Mouse (Mus musculus) MN1 (cell line): ENCODE data around the gene Il1r1.
"Not testable (repeated sequence)": the region's sequence is repeated elsewhere in the genome, so short reads cannot be mapped to it uniquely, and the experiment has no call there.

Experiments used
- DNase-seq: peaks from one replicate; pipeline ENCODE4 v3.0.0-alpha.2; 2016; ENCODE audit warnings: low spot score

Il1r1 gene

GRCm38 (mm10) chr1:40271486-40272055 lies 46.7 kb downstream of the Il1r1 start:
- DNase-seq = no peak

DNA sequence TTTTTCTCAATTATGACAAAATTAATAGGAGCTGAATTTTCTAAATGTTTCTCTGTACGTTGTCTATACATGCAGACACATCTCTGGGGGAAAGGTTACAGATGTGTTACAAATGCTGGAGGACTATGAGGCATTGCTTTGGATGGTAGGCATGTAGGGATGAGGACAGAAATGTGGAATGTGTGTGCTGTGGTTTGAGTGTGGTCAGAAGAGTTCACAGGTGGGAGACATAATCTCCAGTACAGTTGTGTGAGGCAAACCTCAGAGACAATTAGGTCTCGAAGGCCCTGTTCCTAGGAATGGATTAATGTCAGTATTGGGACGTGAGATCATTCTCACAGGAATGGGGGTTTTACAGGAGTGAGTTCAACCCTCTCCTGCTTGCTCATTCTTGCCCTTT lies 47.3 kb downstream of the Il1r1 start:
- no peak for DNase-seq

DNA sequence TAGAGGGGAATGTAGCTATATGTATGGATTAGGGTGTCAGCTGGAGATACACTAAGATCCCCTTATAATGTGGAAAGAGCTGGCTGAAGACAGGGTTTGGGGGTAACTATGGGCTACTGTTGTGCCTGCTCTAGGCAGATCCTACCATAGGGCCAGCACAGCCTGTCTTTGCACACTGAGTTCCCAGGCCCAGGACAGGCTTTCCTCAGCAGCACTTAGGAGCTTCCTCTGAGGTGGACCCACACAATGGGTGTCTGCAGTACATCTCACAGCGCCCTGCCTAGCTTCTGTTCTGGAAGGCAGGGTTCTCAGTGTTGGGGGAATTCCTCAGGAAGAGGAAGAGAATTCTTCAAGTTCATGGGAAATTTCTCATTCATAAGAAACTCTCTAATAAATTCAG lies 48.6 kb downstream of the Il1r1 start:
- DNase-seq = no peak

- no peak for DNase-seq
Observed at GRCm38 (mm10) chr1:40275285-40276013, 50.6 kb downstream of the Il1r1 start.

DNA sequence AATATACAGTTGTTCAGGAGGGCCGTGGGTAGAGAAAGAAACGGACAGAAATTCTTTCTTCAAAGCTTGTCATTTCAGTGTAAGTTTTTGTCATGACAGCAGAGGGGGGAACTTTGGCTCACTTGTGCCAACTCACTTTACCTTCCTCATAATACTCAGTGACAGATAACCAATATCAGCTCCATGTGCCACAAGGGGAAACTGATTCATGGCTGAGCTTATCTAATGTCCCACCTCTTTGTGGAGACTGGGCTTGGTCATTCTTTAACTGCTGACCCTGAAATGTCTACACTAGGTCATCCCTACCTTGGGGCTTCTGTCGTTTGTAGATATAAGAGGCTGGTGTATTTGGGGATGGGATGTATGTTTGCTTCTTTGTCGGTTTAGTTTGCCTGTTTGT lies 53.1 kb downstream of the Il1r1 start:
- DNase-seq = no peak

DNA sequence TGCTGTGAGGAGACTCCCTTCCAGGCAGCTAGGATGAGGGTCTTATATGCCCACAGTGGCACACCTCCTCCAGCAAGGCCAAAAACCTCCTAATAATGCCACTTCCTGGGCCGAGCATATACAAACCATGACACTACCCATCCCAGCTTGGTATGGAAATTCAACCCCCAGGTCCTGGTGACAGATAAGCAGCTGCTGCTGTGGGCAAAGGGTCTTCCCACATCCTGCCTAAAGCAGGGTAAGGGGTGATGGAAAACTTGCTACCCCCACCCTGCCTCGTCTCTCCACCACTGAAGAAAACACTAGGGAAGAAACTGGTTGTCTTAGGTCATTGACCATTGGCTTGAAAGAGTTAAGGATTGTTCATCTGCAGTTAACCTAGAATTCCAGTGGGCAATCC lies 53.8 kb downstream of the Il1r1 start:
- DNase-seq = no peak

- no peak for DNase-seq
Observed at GRCm38 (mm10) chr1:40279182-40279743, 54.4 kb downstream of the Il1r1 start.

- no peak for DNase-seq
Observed at GRCm38 (mm10) chr1:40281950-40282349, 57.1 kb downstream of the Il1r1 start.

- no peak for DNase-seq
Observed at GRCm38 (mm10) chr1:40282394-40282793, 57.5 kb downstream of the Il1r1 start.

DNA sequence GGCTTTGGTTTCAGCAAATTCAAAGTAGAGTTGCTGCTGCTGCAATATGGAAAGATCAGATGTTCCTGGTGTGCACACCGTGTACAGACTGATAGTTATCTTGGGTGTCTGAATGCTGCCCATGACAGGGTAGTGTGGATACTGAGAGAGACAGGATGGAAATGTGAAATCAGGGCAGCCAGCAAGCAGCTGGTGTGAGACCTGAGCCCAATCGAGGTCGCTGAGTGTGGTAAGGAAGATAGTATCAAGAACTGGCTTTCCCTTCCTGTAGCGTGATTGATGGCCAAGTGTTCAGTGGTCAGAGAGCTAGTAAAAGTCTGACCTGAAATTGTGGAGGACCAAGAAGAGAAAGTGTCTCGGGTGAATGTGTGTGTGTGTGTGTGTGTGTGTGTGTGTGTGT lies 59.1 kb downstream of the Il1r1 start:
- DNase-seq = no peak

DNA sequence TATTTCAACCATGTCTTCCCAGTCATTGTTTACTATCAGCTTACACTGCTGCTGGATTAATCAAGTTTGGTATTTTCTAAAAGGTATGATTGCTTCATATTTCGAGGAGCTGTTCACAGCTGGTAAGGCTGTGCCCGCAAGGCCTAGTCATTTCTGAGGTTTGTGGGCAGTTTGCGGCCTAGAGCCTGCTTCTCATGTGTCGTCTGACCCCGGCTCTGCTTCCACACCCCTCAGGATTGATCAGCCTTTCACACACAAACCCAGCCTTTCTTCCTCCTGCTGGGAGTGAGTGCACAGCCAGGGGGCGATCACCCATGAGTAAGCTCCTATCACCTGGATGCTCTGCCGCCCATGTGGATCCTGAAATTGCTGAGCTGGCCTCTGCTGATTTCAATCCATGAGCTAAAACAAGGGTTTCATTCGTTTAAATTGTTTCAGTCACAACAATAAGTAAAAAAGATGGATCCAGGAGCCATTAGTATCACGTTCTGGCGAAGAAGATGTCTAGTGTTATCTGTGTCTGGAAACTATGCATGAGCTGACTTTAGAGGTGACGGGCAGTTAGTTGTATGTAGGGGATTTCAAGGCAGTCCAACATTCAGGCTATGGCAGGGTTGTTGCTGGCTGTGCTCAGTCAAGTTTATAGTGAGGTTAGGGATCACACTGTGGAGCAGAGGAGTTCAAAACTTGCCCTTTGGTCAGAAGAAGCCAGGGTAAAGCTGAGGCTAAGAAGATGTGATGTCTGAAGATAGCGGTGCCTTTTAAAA lies 65.8 kb downstream of the Il1r1 start:
- DNase-seq = no peak

GRCm38 (mm10) chr1:40292231-40292630 lies 67.4 kb downstream of the Il1r1 start:
- no peak for DNase-seq

- no peak for DNase-seq
Observed at GRCm38 (mm10) chr1:40293891-40294290, 69.0 kb downstream of the Il1r1 start.

- no peak for DNase-seq
Observed at GRCm38 (mm10) chr1:40294824-40295223, 69.9 kb downstream of the Il1r1 start.

GRCm38 (mm10) chr1:40298053-40298452 lies 73.2 kb downstream of the Il1r1 start:
- no peak for DNase-seq

GRCm38 (mm10) chr1:40303179-40303866 lies 78.4 kb downstream of the Il1r1 start:
- DNase-seq = no peak

- DNase-seq = not testable (repeated sequence)
Observed at GRCm38 (mm10) chr1:40304321-40304720, 79.4 kb downstream of the Il1r1 start.

- DNase-seq = no peak
Observed at GRCm38 (mm10) chr1:40306111-40306510, 81.2 kb downstream of the Il1r1 start.

DNA sequence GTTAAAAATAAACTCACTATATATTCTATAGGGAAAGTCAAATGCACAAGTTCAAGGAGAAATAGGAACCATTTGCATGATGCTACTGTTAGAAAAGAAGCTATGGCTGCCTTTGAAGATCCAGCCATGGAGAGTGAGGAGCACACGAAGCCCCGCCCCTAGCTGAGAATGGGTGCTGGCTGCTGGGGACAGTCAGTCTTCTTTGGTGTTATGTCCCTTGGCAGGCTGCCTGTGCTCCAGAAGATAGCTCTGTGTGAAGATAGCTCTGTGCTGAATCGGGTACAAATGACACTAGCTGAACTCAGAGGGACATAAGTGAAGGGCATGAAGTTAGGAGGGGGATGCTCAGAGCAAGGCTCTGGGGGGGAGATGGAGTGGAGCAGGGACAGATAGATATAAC lies 86.2 kb downstream of the Il1r1 start:
- DNase-seq = no peak

DNA sequence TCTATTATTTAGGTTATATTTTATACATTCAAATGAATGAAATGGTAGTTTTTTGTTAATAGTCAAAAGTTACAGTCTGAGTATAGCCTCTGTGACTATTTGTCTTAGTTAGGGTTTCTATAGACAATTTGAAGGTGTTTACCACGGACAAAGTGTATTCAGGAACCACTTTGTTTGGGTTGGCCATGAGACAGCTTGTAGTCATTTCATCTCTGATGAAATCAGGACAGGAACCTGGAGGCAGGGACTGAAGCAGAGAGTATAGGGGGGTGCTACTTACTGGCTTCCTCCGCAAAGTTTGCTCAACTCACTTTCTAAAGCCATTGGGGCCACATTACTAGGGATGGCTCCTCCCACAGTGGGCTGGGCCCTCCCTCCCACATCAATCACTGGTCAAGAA lies 86.7 kb downstream of the Il1r1 start:
- DNase-seq = no peak

DNA sequence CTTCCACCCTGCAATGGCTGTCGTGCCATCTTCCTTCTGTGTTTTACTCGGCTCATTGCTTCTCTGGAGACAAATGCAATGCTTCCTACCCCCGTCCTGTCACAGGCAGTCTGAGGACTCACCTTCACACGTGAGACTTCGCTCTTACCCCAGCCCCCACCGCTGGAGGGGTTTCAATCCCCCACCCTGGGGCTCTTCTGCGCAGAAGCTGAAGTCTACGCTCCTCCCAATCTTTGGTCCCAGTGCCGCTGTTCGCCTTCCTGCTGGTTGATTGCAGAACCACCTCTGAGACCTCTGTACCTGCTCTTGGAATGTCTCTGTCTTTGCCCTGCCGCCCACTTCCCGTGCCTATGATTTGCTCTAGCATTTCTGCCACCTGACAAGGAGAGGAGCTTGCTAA lies 89.1 kb downstream of the Il1r1 start:
- no peak for DNase-seq

DNA sequence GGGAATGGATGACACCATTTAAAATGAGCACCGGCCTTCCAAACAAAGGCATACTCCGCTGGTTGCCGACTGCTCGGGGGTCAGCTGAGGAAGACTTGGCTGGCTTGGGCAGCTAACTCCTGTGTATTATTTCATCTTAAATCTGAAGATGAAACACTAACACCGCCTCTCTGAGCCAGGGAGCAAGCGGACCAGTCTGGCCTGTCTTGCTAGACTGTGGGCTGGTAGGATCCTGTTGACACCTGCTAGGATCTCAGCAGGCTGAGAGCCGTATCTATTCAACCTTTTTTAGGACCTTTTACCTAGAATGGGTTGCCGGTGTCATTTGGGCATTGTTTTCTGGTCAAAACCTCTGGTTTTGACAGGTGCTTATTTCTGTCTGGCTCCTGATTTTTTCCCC lies 92.8 kb downstream of the Il1r1 start:
- no peak for DNase-seq
